23 mouse cellular contexts compared by ENCODE assay signal in genomic region chr3:145477074-145477473, GRCm38 (mm10).
A peak's percentile ranks its signal among the peaks of the same experiment; 100 is the strongest.
DNase-seq lines count a peak whose midpoint lies in the region; TF ChIP-seq lines count a peak whose summit lies in the region.
"Had no signal": no experiment of that assay in that cellular context is flagged by ENCODE, and none has a peak within 500 bp of the region (broad histone marks: within the 10 kb centered on the region; RNA-seq: fewer than 3 reads in every experiment).

No protein-coding gene starts in this region.

- WGBS in heart, embryonic 10.5 days, result 77% methylated on average over 11 of the region's 11 CpGs
- WGBS in lung, adult 2 months, result 42% methylated on average over 11 of the region's 11 CpGs

- H3K4me1 ChIP-seq in heart, embryonic 10.5 days, result 0 out of 2 replicates have a peak, but pooled peaks cover 3% of the 10 kb centered on the region
- no peaks in the 10 kb centered on the region for H3K4me1 ChIP-seq in lung, adult 2 months (ENCODE audit: control insufficient read depth, insufficient read depth, low read length)
- peaks cover 7% of the 10 kb centered on the region for H3K4me1 ChIP-seq in brown adipose tissue, adult 24 weeks (ENCODE audit: control insufficient read depth, insufficient read depth, insufficient read length, low read length)
- H3K4me1 ChIP-seq: embryonic facial prominence, embryonic 10.5 days; forebrain, embryonic 13.5 days; forebrain, embryonic 15.5 days had no signal

- H3K4me3 ChIP-seq in heart, embryonic 10.5 days, result no peak overlapping the region
- H3K4me3 ChIP-seq in lung, adult 2 months (replicated peaks; ENCODE audit: extremely low read depth, low read depth, low read length), result peak overlapping the region; percentile 41
- H3K4me3 ChIP-seq in brown adipose tissue, adult 24 weeks (ENCODE audit: insufficient read depth, low read depth, low read length), result peak overlapping the region; percentile 32; the same call in 1 of the 2 replicates
- H3K4me3 ChIP-seq: embryonic facial prominence, embryonic 10.5 days; embryonic facial prominence, embryonic 12.5 days; forebrain, embryonic 13.5 days; forebrain, embryonic 15.5 days had no signal

- H3K36me3 ChIP-seq in heart, embryonic 10.5 days, result no peaks in the 10 kb centered on the region
- H3K36me3 ChIP-seq: embryonic facial prominence, embryonic 10.5 days; embryonic facial prominence, embryonic 12.5 days; forebrain, embryonic 15.5 days; G1E had no signal

- TF ChIP-seq CTCF in lung, adult 2 months (IDR thresholded peaks at IDR 0.05; ENCODE audit: insufficient read depth, low read length), result no peak

- H3K27me3 ChIP-seq in heart, embryonic 10.5 days (ENCODE audit: insufficient read depth, poor library complexity, severe bottlenecking), result no peaks in the 10 kb centered on the region
- H3K27me3 ChIP-seq: embryonic facial prominence, embryonic 12.5 days; forebrain, embryonic 13.5 days; forebrain, embryonic 15.5 days; Patski had no signal

- DNase-seq in heart, adult 11 months, result peak; percentile 92
- no peak for DNase-seq in heart, postnatal 25 days (ENCODE audit: low spot score)
- peak; percentile 30 for DNase-seq in heart, adult 8-10 months (ENCODE audit: low spot score)
- no peak for DNase-seq in heart, embryonic 10.5 days (ENCODE audit: low spot score)
- DNase-seq in lung, adult 2 months, result no peak
- no peak for DNase-seq in lung, postnatal 36 days
- no peak for DNase-seq in urinary bladder, adult 2 months (ENCODE audit: low spot score)
- DNase-seq: adrenal gland, adult 8-10 months; adrenal gland, postnatal 14 days; adrenal gland, postnatal 36 days; cerebellum, adult 11 months; cerebellum, adult 18-20 months; cerebellum, adult 9-10 months; cerebellum, postnatal 10 days; cerebellum, postnatal 25 days; forebrain, postnatal 0 days had no signal

- TF ChIP-seq POLR2A in lung, adult 2 months (IDR thresholded peaks at IDR 0.05; ENCODE audit: borderline replicate concordance, extremely low read depth, low read depth, low read length), result no peak

- H3K27ac ChIP-seq in heart, embryonic 10.5 days, result no peak overlapping the region
- H3K27ac ChIP-seq in brown adipose tissue, adult 24 weeks (replicated peaks; ENCODE audit: low read depth, low read length), result peak overlapping the region; percentile 88
- H3K27ac ChIP-seq: embryonic facial prominence, embryonic 10.5 days; embryonic facial prominence, embryonic 12.5 days; forebrain, embryonic 13.5 days; forebrain, embryonic 15.5 days had no signal

- H3K9me3 ChIP-seq in heart, embryonic 10.5 days, result no peaks in the 10 kb centered on the region
- H3K9me3 ChIP-seq: embryonic facial prominence, embryonic 10.5 days; embryonic facial prominence, embryonic 12.5 days; forebrain, embryonic 13.5 days; forebrain, embryonic 15.5 days; G1E had no signal

- intact Hi-C loops in heart, postnatal 25 days (cut with DNase I), result loop anchor here (2.0 kb wide), 1 partner anchor 174 kb away; no protein-coding TSS in a partner anchor

Comparison
In these comparisons a context has a peak if more than half of its experiments do, and no peak if none do; other contexts are left out.
1. DNase-seq: peak in heart, adult 11 months (single experiment) and heart, adult 8-10 months (single experiment); none in heart, postnatal 25 days (single experiment), heart, embryonic 10.5 days (single experiment), lung, adult 2 months (single experiment), lung, postnatal 36 days (single experiment) and urinary bladder, adult 2 months (single experiment).